Mouse (Mus musculus) megakaryocyte, embryonic 14.5 days (primary cell): Measurements from ENCODE around the gene Aanat.

Source experiments
- FLI1 ChIP-seq: IDR thresholded peaks from 2 replicates; pipeline ENCODE4 v1.6.1; 2012; ENCODE audit warnings: low read length, inconsistent platforms, mixed read lengths
- GATA1 ChIP-seq: IDR thresholded peaks from 3 replicates; pipeline ENCODE4 v1.6.1; 2012; ENCODE audit warnings: mixed read lengths, low read length, inconsistent platforms, borderline replicate concordance

GRCm38 (mm10) chr11:116641168-116641567 lies 54.9 kb downstream of the Aanat start:
- no peak for TF ChIP-seq GATA1
- TF ChIP-seq FLI1 = no peak
